Mouse (Mus musculus) ES-E14 (cell line): ENCODE measurements around the gene Slc7a15.

Experiments
- CHD2 ChIP-seq: IDR thresholded peaks from 2 replicates; pipeline ENCODE4 v1.6.1; 2014; ENCODE audit warnings: mild to moderate bottlenecking, low read depth, low read length, inconsistent platforms
- ZC3H11A ChIP-seq: IDR thresholded peaks from 2 replicates; pipeline ENCODE4 v1.6.1; 2012; ENCODE audit warnings: low read depth, mild to moderate bottlenecking, inconsistent platforms, low read length, borderline replicate concordance

- TF ChIP-seq CHD2 (no peak), ZC3H11A (no peak)
Observed at GRCm38 (mm10) chr12:8539471-8539870, 59.4 kb downstream of the Slc7a15 start.
